13 mouse cellular contexts compared by ENCODE assay signal in the genomic region with DNA sequence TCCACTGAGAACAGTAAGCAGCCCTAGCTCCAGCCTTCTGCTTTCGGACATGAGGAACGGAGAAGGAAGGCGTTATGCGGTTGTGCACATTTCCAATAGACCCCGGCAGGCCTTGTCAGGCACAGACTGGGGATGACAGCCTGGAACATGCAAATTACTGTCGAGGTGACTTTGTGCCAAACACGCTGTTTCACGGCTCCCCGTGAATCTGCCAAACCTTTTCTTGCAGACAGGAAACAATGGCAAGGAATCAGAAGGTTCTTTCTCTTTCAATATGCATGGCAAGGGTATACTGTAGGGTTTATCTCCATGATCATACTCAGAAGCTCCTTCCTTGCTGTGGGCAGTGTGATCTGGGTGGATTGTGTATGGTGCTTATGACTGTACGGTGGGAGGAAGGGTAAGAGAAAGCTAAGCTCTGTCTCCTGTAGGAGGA.
DNase-seq lines count a peak whose midpoint lies in the region; ATAC-seq lines count a peak whose summit lies in the region.
"Had no signal": no experiment of that assay in that cellular context is flagged by ENCODE, and none has a peak within 500 bp of the region (broad histone marks: within the 10 kb centered on the region; RNA-seq: fewer than 3 reads in every experiment).

No protein-coding gene starts in this region.

- ATAC-seq in hindbrain, embryonic 11.5 days (ENCODE audit: low FRiP score): no peak
- ATAC-seq in forebrain, embryonic 12.5 days (ENCODE audit: low FRiP score): no peak; the same call in 1 of the 2 replicates
- peak; percentile 32; the same call in 1 of the 2 replicates for ATAC-seq in hindbrain, embryonic 15.5 days (ENCODE audit: low FRiP score, low read depth)
- peak; percentile 57 for ATAC-seq in midbrain, embryonic 16.5 days

- H3K4me2 ChIP-seq in hindbrain, embryonic 11.5 days (replicated peaks; ENCODE audit: low read depth, low read length): no peak overlapping the region
- no peak overlapping the region for H3K4me2 ChIP-seq in forebrain, embryonic 12.5 days
- peak overlapping the region; percentile 18; the same call in 1 of the 2 replicates for H3K4me2 ChIP-seq in hindbrain, embryonic 15.5 days
- peak overlapping the region; percentile 8; the same call in 1 of the 2 replicates for H3K4me2 ChIP-seq in midbrain, embryonic 16.5 days (ENCODE audit: low read length)

- 85% methylated on average over 10 of the region's 10 CpGs for WGBS in hindbrain, embryonic 10.5 days
- 82% methylated on average over 10 of the region's 10 CpGs for WGBS in hindbrain, embryonic 11.5 days
- 80% methylated on average over 10 of the region's 10 CpGs for WGBS in forebrain, embryonic 12.5 days
- WGBS in hindbrain, embryonic 15.5 days: 30% methylated on average over 10 of the region's 10 CpGs
- WGBS in midbrain, embryonic 16.5 days: 40% methylated on average over 10 of the region's 10 CpGs

- H3K27me3 ChIP-seq in hindbrain, embryonic 10.5 days (ENCODE audit: insufficient read depth, poor library complexity, severe bottlenecking): no peaks in the 10 kb centered on the region
- H3K27me3 ChIP-seq in hindbrain, embryonic 11.5 days (ENCODE audit: control insufficient read depth, insufficient read depth, low read length): no peaks in the 10 kb centered on the region
- no peaks in the 10 kb centered on the region for H3K27me3 ChIP-seq in forebrain, embryonic 12.5 days
- H3K27me3 ChIP-seq in hindbrain, embryonic 15.5 days: no peaks in the 10 kb centered on the region
- H3K27me3 ChIP-seq in midbrain, embryonic 16.5 days (ENCODE audit: control insufficient read depth, insufficient read depth, low read depth, low read length): no peaks in the 10 kb centered on the region

- no peaks in the 10 kb centered on the region for H3K9me3 ChIP-seq in hindbrain, embryonic 10.5 days
- no peaks in the 10 kb centered on the region for H3K9me3 ChIP-seq in hindbrain, embryonic 11.5 days (ENCODE audit: control insufficient read depth, low read length)
- no peaks in the 10 kb centered on the region for H3K9me3 ChIP-seq in forebrain, embryonic 12.5 days
- H3K9me3 ChIP-seq in hindbrain, embryonic 15.5 days: no peaks in the 10 kb centered on the region
- no peaks in the 10 kb centered on the region for H3K9me3 ChIP-seq in midbrain, embryonic 16.5 days (replicated peaks; ENCODE audit: control insufficient read depth, low read length, poor library complexity, severe bottlenecking)

- H3K27ac ChIP-seq in hindbrain, embryonic 10.5 days: 0 out of 2 replicates have a peak overlapping the region, but pooled peaks have one; percentile 18
- no peak overlapping the region for H3K27ac ChIP-seq in hindbrain, embryonic 11.5 days (ENCODE audit: low read depth, low read length)
- H3K27ac ChIP-seq in forebrain, embryonic 12.5 days: peak overlapping the region; percentile 77
- H3K27ac ChIP-seq in hindbrain, embryonic 15.5 days (replicated peaks): peak overlapping the region; percentile 84
- H3K27ac ChIP-seq in midbrain, embryonic 16.5 days (ENCODE audit: low read length): peak overlapping the region; percentile 81

- no peaks in the 10 kb centered on the region for H3K36me3 ChIP-seq in hindbrain, embryonic 10.5 days
- H3K36me3 ChIP-seq in hindbrain, embryonic 11.5 days (ENCODE audit: control insufficient read depth, insufficient read depth, low read length): no peaks in the 10 kb centered on the region
- no peaks in the 10 kb centered on the region for H3K36me3 ChIP-seq in forebrain, embryonic 12.5 days (replicated peaks)
- no peaks in the 10 kb centered on the region for H3K36me3 ChIP-seq in hindbrain, embryonic 15.5 days
- no peaks in the 10 kb centered on the region; the same call in 1 of the 2 replicates for H3K36me3 ChIP-seq in midbrain, embryonic 16.5 days (ENCODE audit: control insufficient read depth, insufficient read depth, low read length)

- H3K4me1 ChIP-seq in hindbrain, embryonic 10.5 days (replicated peaks): 0 out of 2 replicates have a peak, but pooled peaks cover 2% of the 10 kb centered on the region
- H3K4me1 ChIP-seq in hindbrain, embryonic 11.5 days (replicated peaks; ENCODE audit: control insufficient read depth, insufficient read depth, low read length): 0 out of 2 replicates have a peak, but pooled peaks cover 2% of the 10 kb centered on the region
- H3K4me1 ChIP-seq in forebrain, embryonic 12.5 days: peaks cover 20% of the 10 kb centered on the region
- H3K4me1 ChIP-seq in hindbrain, embryonic 15.5 days (replicated peaks): peaks cover 47% of the 10 kb centered on the region
- peaks cover 51% of the 10 kb centered on the region for H3K4me1 ChIP-seq in midbrain, embryonic 16.5 days (ENCODE audit: control insufficient read depth, insufficient read depth, low read length)

- H3K4me3 ChIP-seq in hindbrain, embryonic 10.5 days: no peak overlapping the region
- no peak overlapping the region for H3K4me3 ChIP-seq in hindbrain, embryonic 11.5 days (ENCODE audit: low read depth, low read length)
- H3K4me3 ChIP-seq in forebrain, embryonic 12.5 days (replicated peaks): no peak overlapping the region
- H3K4me3 ChIP-seq in hindbrain, embryonic 15.5 days: no peak overlapping the region
- no peak overlapping the region for H3K4me3 ChIP-seq in midbrain, embryonic 16.5 days (ENCODE audit: low read depth, low read length)

- no peak overlapping the region for H3K9ac ChIP-seq in hindbrain, embryonic 11.5 days (ENCODE audit: low read depth, low read length)
- no peak overlapping the region for H3K9ac ChIP-seq in forebrain, embryonic 12.5 days
- H3K9ac ChIP-seq in hindbrain, embryonic 15.5 days: no peak overlapping the region
- peak overlapping the region; percentile 12; the same call in 1 of the 2 replicates for H3K9ac ChIP-seq in midbrain, embryonic 16.5 days (ENCODE audit: low read depth, low read length)

- no peak for DNase-seq in hindbrain, embryonic 10.5 days (ENCODE audit: low spot score)
- no peak for DNase-seq in hindbrain, embryonic 11.5 days (ENCODE audit: low spot score)
- no peak for DNase-seq in heart, adult 8-10 months (ENCODE audit: low spot score)
- no peak for DNase-seq in cerebellum, adult 11-12 months
- no peak for DNase-seq in c-Kit-positive CD71-positive TER-119-positive erythroid progenitor cells, embryonic 14.5 days (ENCODE audit: low spot score)
- DNase-seq: adrenal gland, postnatal 10 days; gastrocnemius, postnatal 25 days; heart, postnatal 10 days; kidney, adult 9 months; lung, adult 18-20 months had no signal

Comparison
In these comparisons a context has a peak if more than half of its experiments do, and no peak if none do; other contexts are left out.
1. ATAC-seq: peak in hindbrain, embryonic 15.5 days (single experiment) and midbrain, embryonic 16.5 days (single experiment); none in hindbrain, embryonic 11.5 days (single experiment) and forebrain, embryonic 12.5 days (single experiment).
2. H3K4me2 ChIP-seq: peak in hindbrain, embryonic 15.5 days (single experiment) and midbrain, embryonic 16.5 days (single experiment); none in hindbrain, embryonic 11.5 days (single experiment) and forebrain, embryonic 12.5 days (single experiment).